Mouse (Mus musculus): ENCODE measurements around the gene Ptpn14.
A peak's percentile ranks its signal among the peaks of the same experiment; 100 is the strongest.

Ptpn14 gene

DNA sequence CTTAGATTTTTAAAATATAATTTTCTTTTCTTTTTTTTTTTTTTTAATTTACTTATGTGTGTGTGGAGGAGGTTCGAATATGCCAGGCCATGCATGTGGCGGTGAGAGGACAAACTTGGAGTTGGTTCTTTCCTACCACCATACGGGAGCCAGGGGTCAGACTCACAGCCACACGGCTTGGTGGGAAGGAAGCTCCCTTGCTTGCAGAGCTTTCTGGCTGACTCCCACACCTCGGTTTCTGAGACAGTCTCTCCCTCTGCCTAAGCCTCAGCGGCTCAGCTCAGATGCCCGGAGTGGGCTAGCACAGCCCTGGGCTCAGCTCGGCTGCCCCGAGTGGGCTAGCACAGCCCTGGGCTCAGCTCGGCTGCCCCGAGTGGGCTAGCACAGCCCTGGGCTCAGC is 10.5 kb upstream of the Ptpn14 start:
- DNase-seq (ENCODE audit: low spot score in 2 of 2), result no peak

DNA sequence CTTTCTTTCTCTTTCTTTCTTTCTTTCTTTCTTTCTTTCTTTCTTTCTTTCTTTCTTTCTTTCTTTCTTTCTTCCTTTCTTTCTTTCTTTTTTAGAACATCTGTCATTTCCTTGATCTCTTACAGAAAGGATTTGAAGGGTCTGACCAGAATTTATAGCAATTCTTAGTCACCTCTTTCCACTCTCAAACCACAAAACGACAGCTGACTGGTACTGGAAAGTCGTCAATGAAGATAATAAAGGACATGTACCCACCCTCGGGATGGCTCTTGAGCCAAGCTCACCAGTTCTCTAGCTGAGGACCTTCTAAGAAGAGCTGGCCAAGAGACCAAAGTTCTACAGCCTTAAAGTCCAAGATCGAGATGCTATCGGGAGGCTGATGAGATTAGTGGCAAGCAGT is 9.5 kb upstream of the Ptpn14 start:
- no peak for DNase-seq (ENCODE audit: low spot score in 2 of 2)

DNA sequence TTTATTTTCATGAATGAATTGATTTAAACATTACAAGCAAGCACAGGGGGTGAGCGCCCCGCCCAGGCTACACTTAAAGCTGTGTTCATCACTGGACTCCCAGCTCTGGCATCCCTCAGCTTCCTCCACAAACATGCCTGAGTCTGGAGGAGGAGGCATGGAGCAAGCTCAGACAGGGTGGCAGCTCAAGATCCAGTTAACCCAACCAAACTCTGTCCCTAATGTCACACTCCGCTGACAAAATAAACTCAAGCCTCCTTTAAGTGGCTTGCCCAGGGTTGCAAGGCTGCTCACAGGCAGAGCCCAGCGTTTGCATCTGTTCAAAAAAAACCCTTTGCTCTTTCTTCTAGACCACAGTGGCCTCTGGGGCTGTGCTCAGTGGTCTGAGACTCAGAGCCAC is 1.9 kb upstream of the Ptpn14 start:
- DNase-seq (ENCODE audit: low spot score in 2 of 2), result no peak

GRCm38 (mm10) chr1:189727346-189727883 is 653 bp upstream of the Ptpn14 start:
- DNase-seq (ENCODE audit: low spot score in 2 of 2), result peak; percentile 77 to 82

- no peak for DNase-seq (ENCODE audit: low spot score in 2 of 2)
Measured at GRCm38 (mm10) chr1:189728784-189729115, 682 bp downstream of the Ptpn14 start.

GRCm38 (mm10) chr1:189729141-189729815 is 1.2 kb downstream of the Ptpn14 start:
- no peak for DNase-seq (ENCODE audit: low spot score in 2 of 2)

DNA sequence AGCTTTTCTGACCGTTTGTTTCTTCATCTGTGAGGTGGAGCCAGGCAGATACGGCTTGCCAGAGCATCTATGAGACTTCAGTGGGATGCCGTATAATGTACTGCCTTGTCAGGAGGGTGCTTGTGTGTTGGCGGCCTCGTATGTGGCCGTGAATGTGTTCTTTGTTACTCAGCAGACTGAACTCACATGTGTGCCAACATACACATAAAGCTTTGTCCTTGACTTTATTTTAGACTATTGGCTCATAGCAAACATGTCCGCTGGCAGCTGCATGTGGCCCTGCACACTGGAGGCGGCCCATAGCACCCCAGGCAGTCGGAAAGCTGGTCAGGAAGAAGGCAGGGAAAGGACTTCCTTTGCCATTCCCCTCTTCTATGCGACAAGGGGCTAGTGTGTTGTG is 3.6 kb downstream of the Ptpn14 start:
- peak in 1 of 2 experiments; percentile 26 for DNase-seq (ENCODE audit: low spot score in 2 of 2)

DNA sequence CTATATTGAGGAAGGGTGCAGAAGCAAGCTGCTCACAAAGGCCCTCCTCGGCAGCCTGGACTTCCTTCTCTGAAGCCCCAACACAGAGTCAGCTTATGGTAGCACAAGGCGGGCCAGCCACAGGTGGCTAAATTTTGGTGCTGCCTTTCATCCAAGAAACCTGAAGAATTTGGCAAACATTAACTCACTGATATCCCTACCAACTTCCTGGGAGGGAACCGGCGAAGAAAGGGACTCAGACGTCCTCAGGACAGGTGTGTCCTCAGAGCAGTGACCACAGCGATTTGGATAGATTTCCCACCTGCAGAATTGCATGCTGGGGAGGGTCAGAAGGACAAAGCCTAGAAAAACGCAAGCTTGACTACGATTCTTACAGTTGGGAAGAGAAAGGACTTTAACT is 4.1 kb downstream of the Ptpn14 start:
- DNase-seq (ENCODE audit: low spot score in 2 of 2), result no peak

DNA sequence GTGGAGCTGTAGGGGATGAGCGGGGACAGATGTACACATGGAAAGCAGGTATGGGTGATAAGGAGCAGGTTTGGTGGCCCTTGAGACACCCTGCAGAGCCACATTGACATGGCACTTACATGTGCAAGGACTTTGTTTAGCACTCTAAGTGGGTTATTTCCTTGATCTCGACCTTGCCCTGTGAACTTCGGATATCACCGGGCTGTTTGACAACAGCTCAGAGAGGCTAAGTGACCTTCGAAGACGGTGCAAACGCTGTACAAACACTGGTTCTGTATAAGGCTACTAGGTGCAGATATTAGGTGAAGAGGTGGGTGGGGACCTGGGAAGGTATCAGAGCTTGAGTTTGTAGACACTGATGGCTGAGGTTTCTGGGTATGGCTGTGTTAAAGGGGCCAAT is 12.0 kb downstream of the Ptpn14 start:
- no peak for DNase-seq (ENCODE audit: low spot score in 2 of 2)

DNA sequence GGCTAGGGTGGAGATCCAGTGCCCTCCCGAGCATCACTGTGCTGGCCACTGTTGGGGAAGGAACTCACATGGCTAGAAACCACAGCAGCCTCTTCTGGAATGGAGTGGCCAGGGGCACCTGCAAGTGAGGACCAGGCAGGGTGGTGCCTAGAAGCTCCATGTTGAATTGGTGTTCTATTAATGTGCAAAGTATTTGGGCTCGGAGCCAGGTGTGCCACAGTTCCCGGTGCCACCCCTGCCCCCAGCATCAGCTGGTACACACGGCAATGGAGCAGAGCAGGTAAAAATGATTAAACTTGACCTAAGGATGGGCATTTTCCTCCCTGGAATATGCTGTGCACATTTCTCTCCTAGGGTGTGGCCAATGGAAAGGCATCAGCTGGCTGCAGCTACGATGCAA is 14.0 kb downstream of the Ptpn14 start:
- peak in 1 of 2 experiments; percentile 28 for DNase-seq (ENCODE audit: low spot score in 2 of 2)

DNA sequence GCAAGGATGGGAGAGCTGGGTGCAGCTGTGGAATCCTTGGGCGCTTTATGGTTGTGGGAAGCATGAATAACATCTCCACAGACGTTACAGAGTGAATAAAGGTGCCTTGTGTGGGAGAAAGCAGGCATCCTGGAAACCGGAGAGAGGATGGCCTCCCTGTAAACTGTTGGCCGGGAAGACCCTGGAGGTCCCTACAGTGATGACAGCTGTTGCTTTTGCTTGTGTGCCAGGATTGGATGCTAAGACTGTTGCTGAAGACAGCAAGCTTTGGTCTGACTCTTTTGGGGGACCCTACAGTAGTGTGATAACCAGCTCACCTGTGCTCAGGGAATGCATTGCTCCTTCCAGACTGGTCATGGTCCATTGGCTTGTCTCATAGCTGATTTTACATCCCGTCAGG is 15.1 kb downstream of the Ptpn14 start:
- no peak for DNase-seq (ENCODE audit: low spot score in 2 of 2)

DNA sequence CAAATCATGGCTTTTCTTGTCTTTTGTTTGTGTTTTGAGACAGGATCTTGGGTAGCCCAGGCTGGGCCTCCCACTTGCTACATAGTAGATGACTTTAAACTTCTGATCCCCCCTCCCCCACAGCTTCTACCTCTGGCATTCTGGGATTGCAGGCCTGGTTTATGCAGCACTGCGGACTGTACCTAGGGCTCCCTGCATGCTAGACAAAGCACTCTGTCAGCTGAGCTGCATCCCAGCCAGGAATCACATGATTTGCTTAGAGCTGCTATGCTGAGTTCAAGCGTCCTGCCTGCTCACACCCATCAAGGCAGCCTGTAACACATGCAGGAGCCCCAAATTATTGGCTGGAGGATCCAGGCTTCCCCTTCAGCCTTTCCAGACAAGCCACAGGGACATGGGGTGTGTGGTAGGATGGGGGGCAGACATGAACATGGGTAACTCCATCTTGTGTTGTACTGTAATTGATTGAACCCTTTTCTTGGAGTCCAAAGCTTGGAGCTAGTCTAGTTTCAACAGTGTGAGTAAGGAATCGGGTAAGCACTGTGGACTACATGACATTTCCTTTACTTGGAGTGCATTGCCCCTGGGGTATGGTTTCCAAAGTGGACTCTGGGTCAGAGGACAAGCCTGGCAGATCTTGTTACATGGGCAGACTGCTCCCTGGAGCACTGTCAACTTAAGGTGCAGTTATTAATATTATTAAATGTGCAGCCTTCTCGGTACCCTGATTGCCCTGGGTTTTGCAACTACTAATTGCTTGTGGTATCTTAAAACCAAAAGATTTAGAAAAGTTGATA is 17.0 kb downstream of the Ptpn14 start:
- DNase-seq (ENCODE audit: low spot score in 2 of 2), result no peak

DNA sequence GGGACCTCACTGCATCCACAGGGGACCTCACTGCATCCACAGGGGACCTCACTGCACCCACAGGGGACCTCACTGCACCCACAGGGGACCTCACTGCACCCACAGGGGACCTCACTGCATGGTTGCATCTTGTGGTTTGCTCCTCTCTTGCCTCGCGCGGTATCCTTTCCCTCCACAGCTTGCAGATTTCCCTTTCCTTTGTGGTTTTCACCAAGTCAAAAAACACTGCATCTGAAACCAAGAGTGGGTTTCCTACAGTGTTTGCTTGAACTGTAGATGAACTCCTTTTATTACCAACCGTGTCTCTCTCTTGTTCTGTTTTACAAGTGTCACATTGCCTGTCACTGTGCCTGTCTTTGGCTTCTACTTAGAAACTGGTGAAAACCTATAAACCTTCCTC is 18.5 kb downstream of the Ptpn14 start:
- no peak for DNase-seq (ENCODE audit: low spot score in 2 of 2)

DNA sequence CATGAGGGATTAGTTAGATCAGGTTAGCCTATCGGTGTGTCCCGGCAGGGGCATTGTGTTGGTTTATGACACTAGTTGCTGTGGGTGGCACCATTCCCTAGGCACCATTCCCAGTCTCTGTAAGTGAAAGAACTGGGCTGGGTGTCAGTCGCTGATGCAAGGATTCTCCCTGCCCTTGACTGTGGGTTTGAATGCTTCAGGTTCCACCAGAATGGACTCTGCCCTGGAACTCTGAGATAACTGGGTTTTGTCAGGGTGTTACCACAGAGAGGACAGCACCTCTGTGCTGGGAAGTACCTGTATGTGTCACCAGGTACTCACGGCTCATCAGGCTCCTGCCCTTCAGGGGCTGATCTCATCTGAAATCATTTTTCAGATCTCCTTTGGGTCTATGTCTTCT is 21.7 kb downstream of the Ptpn14 start:
- DNase-seq (ENCODE audit: low spot score in 2 of 2), result no peak

DNA sequence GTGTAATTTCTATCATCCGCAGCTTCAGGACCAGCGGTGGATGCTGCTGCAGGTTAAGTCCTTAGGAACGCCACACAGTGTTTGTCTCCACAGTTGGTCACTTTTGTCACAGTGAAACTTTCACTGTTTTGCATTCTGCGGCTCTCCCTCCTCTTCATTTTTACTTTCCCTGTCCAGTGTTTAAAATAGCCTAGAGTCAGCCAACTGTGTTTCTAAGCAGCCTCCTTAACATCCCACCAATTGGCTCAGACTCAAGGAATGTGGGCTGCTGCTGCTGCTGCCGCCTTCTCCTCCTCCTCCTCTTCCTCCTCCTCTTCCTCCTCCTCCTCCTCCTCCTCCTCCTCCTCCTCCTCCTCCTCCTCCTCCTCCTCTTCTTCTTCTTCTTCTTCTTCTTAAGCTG is 22.2 kb downstream of the Ptpn14 start:
- DNase-seq (ENCODE audit: low spot score in 2 of 2), result no peak

- no peak for DNase-seq (ENCODE audit: low spot score in 2 of 2)
Measured at GRCm38 (mm10) chr1:189752245-189752644, 24.2 kb downstream of the Ptpn14 start.

DNA sequence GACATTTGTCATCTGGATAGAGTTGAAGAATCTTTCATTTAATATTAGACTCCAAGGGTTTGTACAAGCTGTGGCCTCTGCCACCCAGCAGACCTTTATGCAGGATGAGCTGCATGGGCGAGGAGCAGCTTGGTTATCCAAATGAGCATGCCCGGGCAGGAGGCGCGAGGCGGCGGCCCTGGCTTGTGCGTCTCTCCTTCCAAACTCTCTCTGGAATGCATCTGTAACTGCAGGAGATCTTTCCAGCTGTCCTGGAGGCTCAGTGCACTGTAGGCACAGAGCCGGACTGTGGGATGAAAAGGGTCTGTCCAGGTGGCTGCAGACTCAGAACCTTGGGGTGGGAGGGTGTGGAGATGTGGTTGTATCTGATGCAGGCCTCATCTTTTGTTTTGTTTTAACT is 27.0 kb downstream of the Ptpn14 start:
- no peak for DNase-seq (ENCODE audit: low spot score in 2 of 2)

GRCm38 (mm10) chr1:189756306-189757053 is 28.4 kb downstream of the Ptpn14 start:
- DNase-seq (ENCODE audit: low spot score in 2 of 2), result peak; percentile 33 to 41

- no peak for DNase-seq (ENCODE audit: low spot score in 2 of 2)
Measured at GRCm38 (mm10) chr1:189757054-189757408, 29.0 kb downstream of the Ptpn14 start.

GRCm38 (mm10) chr1:189761581-189762021 is 33.5 kb downstream of the Ptpn14 start:
- DNase-seq (ENCODE audit: low spot score in 2 of 2), result no peak

DNA sequence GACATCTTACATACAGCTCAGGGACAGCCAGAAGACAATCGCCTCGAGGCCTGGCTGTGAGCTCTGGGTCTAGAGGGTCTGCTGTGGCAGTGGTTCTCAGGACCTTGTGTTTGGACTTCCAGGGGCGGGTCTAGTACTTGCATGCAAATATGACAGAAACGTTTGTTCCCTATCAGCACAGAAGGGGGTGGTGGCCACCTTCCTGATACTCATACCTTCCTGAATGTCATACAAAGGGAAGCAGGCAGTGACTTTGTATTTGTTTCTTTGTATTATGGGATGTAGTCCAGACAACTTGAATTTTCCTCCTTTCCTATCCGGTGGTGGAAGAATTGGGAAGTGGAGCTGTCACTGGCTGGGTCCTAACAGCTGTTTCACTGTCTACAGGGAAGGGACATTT is 36.2 kb downstream of the Ptpn14 start:
- DNase-seq (ENCODE audit: low spot score in 2 of 2), result peak in 1 of 2 experiments; percentile 20

GRCm38 (mm10) chr1:189767164-189767563 is 39.1 kb downstream of the Ptpn14 start:
- DNase-seq (ENCODE audit: low spot score in 2 of 2), result no peak

- no peak for DNase-seq (ENCODE audit: low spot score in 2 of 2)
Measured at GRCm38 (mm10) chr1:189767910-189768309, 39.8 kb downstream of the Ptpn14 start.
